Mouse (Mus musculus) heart, embryonic 12.5 days (tissue): Measurements from ENCODE around the gene Hrh2. TPM values are rescaled to one million over a fixed set of nuclear protein-coding genes. Genes with fewer than 3 reads are reported as not detected.

Experiments used
- ATAC-seq: fragments of 200-750 bp; cut with Nextera tagmentation; 2 replicates; pipeline ENCODE4 v1.8.0; 2017; ENCODE audit warnings: moderate TSS enrichment, moderate library complexity; ENCODE audit not compliant: insufficient number of reproducible peaks, low FRiP score
- H3K27ac ChIP-seq: fragments of 300-500 bp; sonication (generic); 2 replicates; pipeline ENCODE4 v1.5.1; 2016; ENCODE audit warnings: mild to moderate bottlenecking, moderate library complexity; ENCODE audit not compliant: poor library complexity, severe bottlenecking
- H3K27me3 ChIP-seq: fragments of 300-500 bp; sonication (generic); replicated peaks from 2 replicates; pipeline ENCODE4 v1.6.1; 2016; ENCODE audit warnings: mild to moderate bottlenecking, moderate library complexity
- H3K36me3 ChIP-seq: fragments of 300-500 bp; sonication (generic); 2 replicates; pipeline ENCODE4 v1.6.1; 2016; ENCODE audit warnings: mild to moderate bottlenecking, moderate library complexity
- H3K4me1 ChIP-seq: fragments of 300-500 bp; sonication (generic); replicated peaks from 2 replicates; pipeline ENCODE4 v1.6.1; 2016; ENCODE audit warnings: mild to moderate bottlenecking
- H3K4me2 ChIP-seq: fragments of 300-500 bp; sonication (generic); 2 replicates; pipeline ENCODE4 v1.6.1; 2016; ENCODE audit warnings: mild to moderate bottlenecking, moderate library complexity
- H3K4me3 ChIP-seq: fragments of 300-500 bp; sonication (generic); 2 replicates; pipeline ENCODE4 v1.5.1; 2016; ENCODE audit warnings: mild to moderate bottlenecking
- H3K9ac ChIP-seq: fragments of 300-500 bp; sonication (generic); 2 replicates; pipeline ENCODE4 v1.6.1; 2016; ENCODE audit warnings: mild to moderate bottlenecking, moderate library complexity
- H3K9me3 ChIP-seq: fragments of 300-500 bp; sonication (generic); replicated peaks from 2 replicates; pipeline ENCODE4 v1.6.1; 2016; ENCODE audit warnings: mild to moderate bottlenecking, moderate library complexity
- WGBS: fragments of 180-500 bp; shearing (Covaris S2); methylation state at CpG from one replicate; pipeline ENCODE4 v1.1.7; 2016; 5-methylcytosine and 5-hydroxymethylcytosine counted together
- polyA plus RNA-seq: library from polyadenylated mRNA; unstranded; fragments of >200 nt; fragmentation: Nextera tagmentation; extraction: Ambion mirVana; gene quantifications from 2 replicates; pipeline ENCODE4 v1.2.1, GENCODE M21; 2016

The Hrh2 gene
- polyA plus RNA-seq: not detected in 2 replicates

DNA sequence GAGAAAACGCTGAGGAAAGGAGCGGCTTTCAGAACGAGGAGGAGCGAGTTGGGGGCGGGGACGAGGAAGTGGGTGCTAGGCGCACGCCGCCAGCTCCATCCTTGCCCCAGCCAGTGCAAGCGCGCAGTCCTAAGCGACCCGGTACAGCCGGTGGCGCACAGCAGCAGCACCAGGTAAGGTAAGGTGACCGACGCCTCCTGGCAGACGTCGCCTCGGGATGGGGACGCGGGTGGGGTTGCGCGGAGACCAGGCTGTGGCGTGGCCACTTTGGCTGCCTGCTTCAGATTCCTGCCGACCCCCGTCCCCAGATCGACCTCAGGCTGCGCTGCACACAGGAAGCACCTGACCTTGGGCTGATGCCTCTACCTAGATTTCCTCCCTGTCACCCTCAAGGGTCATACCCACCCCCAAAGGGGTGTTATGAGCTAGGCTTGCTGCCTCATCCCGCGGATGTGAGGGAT lies at the start of gene Hrh2:
Gene Hrh2 (plus strand): TSS at position 109 of the 461 bp plus-strand sequence.
- H3K9ac ChIP-seq: peak within 1 kb of the TSS; percentile 21; the same call in 1 of the 2 replicates
- WGBS: 2% methylated on average over 30 of the region's 31 CpGs
- ATAC-seq: no peak
- peaks cover 46% of the 10 kb centered on the region for H3K27me3 ChIP-seq
- no peak within 1 kb of the TSS for H3K27ac ChIP-seq
- H3K4me2 ChIP-seq: peak within 1 kb of the TSS; percentile 70
- peak within 1 kb of the TSS; percentile 43 for H3K4me3 ChIP-seq
- peaks cover 11% of the 10 kb centered on the region for H3K4me1 ChIP-seq
- H3K36me3 ChIP-seq: no peaks in the 10 kb centered on the region
- H3K9me3 ChIP-seq: no peaks in the 10 kb centered on the region

DNA sequence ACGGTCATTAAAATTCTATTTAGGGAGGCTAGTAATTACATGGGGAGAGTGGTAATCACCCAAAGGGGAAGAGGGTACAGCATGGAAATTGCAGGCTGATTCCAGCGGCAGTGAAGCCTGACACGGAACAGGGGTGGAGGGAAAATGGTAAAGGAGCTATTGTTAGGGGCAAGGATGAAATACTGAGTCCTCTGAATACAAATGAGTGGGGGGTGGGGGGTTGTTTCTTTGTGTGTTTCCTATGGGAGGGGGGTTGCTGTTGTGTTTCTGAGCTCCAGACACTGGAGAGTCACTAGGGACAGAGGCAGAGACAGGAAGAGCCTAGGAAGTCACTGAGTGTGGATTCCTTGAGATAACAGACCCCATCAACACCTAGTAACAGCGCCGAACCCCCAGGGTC lies 48.1 kb upstream of the Hrh2 start:
- Histone ChIP-seq H3K27me3 (peaks cover 9% of the 10 kb centered on the region; the same call in 1 of the 2 replicates), H3K9ac (no peak overlapping the region), H3K9me3 (peaks cover 12% of the 10 kb centered on the region), H3K36me3 (no peaks in the 10 kb centered on the region), H3K4me3 (no peak overlapping the region), H3K4me2 (peak overlapping the region; percentile 38; the same call in 1 of the 2 replicates), H3K4me1 (peaks cover 16% of the 10 kb centered on the region), H3K27ac (no peak overlapping the region)
- 10% methylated on average over 5 of the region's 5 CpGs for WGBS
- ATAC-seq: no peak

DNA sequence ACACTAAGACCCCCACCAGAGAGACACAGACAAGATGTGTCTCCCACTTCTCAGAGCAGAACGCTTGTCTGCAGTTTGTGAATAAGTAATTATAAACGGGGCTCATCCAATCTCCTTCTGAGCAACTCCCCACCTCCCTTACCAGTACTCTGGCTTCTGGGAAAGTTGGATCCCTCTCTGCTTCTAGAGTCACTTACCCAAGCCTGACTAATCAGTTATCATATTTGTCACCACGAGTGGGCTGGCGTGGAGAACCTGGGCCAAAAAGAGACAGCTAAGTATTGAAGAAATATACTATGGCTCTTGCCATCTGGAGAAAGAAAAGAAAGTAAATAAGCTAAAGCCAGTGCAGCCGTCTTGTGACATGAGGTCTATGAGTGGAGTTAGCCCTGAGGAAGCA lies 47.3 kb upstream of the Hrh2 start:
- Histone ChIP-seq H3K27me3 (peaks cover 14% of the 10 kb centered on the region; the same call in 1 of the 2 replicates), H3K36me3 (no peaks in the 10 kb centered on the region), H3K4me1 (peaks cover 16% of the 10 kb centered on the region), H3K9ac (no peak overlapping the region), H3K9me3 (peaks cover 12% of the 10 kb centered on the region), H3K4me2 (no peak overlapping the region), H3K4me3 (no peak overlapping the region), H3K27ac (no peak overlapping the region)
- WGBS: 58% methylated on average over 5 of the region's 5 CpGs
- ATAC-seq: no peak

DNA sequence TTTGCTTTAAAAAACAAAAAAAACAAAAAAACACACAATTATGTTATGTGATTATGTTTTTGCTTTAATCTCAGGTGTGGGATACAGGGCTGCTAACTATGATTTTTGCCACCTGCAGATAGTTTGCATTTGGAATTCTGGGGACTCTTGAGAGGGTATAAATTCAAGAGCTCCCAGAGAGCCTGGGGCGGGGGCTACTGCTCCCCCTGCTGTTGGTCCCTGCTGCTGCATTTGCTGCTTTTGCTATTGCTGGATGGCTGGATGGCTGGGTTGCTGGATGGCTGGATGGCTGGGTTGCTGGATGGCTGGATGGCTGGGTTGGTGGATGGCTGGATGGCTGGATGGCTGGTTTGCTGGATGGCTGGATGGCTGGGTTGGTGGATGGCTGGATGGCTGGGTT lies 44.6 kb upstream of the Hrh2 start:
- Histone ChIP-seq H3K4me3 (no peak overlapping the region), H3K27ac (no peak overlapping the region), H3K9me3 (peaks cover 12% of the 10 kb centered on the region), H3K9ac (no peak overlapping the region), H3K4me1 (peaks cover 16% of the 10 kb centered on the region), H3K4me2 (no peak overlapping the region), H3K36me3 (no peaks in the 10 kb centered on the region), H3K27me3 (peaks cover 14% of the 10 kb centered on the region; the same call in 1 of the 2 replicates)
- WGBS: 73% methylated on average over 1 of the region's 1 CpGs
- ATAC-seq: no peak

DNA sequence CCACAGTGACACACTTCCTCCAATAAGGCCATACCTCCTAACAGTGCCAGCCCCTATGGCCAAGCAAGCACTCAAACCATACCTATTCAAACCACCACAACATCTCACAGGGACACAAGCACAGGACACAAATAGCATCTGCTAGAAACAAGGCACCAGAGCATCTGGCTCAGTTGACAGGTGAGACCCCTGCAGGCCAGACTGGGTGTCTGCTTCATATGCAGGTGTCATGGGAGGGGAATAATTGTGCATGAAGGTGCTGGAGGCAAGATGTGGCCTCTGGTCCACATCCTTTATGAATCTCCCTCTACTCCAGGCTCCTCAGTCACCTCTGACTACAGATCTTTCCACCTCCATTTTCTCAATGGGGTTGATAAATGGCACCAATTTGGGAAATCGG lies 39.5 kb upstream of the Hrh2 start:
- WGBS: 72% methylated on average over 1 of the region's 1 CpGs
- Histone ChIP-seq H3K36me3 (no peaks in the 10 kb centered on the region), H3K4me2 (no peak overlapping the region), H3K4me1 (peaks cover 8% of the 10 kb centered on the region), H3K4me3 (no peak overlapping the region), H3K27me3 (peaks cover 9% of the 10 kb centered on the region; the same call in 1 of the 2 replicates), H3K9ac (no peak overlapping the region), H3K27ac (no peak overlapping the region), H3K9me3 (no peaks in the 10 kb centered on the region)
- no peak for ATAC-seq

DNA sequence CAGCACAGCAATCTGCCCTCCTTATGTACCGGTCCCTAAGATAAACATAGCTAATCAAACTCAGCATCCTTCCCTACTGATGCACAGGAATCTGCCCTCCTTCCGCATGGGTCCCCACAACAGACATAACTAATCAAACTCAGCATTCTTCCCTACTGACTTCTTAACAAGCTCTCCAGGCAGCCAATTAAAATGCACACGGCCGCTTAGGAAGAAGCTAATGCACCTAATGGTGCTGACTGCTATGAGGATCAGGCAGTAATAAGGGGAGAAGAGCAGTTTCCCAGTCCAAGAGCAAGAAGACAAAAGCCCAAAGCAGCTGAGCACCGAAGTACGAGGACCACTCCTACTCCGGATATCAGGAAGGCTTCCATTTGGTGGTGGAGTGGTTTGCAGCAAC lies 39.0 kb upstream of the Hrh2 start:
- H3K9ac ChIP-seq: no peak overlapping the region
- no peak overlapping the region for H3K27ac ChIP-seq
- no peaks in the 10 kb centered on the region for H3K9me3 ChIP-seq
- no peak overlapping the region for H3K4me2 ChIP-seq
- H3K27me3 ChIP-seq: peaks cover 9% of the 10 kb centered on the region; the same call in 1 of the 2 replicates
- H3K4me1 ChIP-seq: peaks cover 8% of the 10 kb centered on the region
- ATAC-seq: no peak
- no peaks in the 10 kb centered on the region for H3K36me3 ChIP-seq
- no peak overlapping the region for H3K4me3 ChIP-seq
- 46% methylated on average over 7 of the region's 7 CpGs for WGBS

DNA sequence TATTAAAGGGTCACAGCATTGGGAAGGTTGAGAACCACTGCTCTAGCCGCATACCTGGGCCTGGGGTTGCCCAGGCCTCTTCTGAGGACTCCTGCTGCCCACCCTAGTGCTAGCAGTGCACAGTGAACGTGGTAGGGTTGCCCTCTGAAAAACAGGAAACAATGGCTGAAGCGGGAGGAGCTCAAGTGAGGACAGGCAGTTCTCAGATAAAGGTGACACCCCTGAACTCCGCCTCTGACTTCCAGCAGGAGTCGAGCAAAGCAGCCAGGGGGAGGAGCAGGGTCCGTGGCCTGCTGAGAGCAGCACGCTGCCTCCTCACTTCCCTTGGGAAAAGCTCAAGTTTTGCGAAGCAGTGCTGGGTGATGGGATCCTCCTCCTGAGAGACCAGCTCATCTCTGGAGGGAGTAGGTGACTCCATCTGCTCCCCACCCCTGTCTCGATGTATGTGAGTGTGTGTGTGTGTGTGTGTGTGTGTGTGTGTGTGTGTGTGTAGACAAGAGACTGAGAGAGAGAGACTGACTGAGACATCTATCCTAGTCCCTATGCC lies 38.2 kb upstream of the Hrh2 start:
- Histone ChIP-seq H3K27ac (no peak overlapping the region), H3K36me3 (no peaks in the 10 kb centered on the region), H3K9me3 (no peaks in the 10 kb centered on the region), H3K4me2 (no peak overlapping the region), H3K4me1 (peaks cover 8% of the 10 kb centered on the region), H3K9ac (no peak overlapping the region), H3K4me3 (no peak overlapping the region), H3K27me3 (peaks cover 13% of the 10 kb centered on the region)
- ATAC-seq: no peak
- WGBS: 7% methylated on average over 9 of the region's 9 CpGs

DNA sequence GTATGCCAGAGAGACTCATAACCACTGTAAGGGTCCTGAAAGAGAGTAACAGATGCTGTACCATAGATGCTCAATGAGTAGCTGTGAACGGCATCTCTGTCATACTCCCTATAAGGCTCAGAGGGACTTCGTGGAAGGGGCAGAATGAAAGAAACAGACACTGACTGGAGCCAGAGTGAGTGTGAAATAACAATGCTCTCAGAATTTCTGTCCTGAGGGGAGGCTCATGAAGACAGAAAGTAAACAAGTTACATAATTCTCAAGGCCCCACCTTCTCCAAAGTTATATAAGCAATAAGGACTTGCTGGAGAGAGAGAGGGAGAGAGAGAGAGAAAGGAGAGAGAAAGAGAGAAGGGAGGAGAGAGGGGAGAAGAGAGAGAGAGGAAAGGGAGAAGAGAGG lies 36.1 kb upstream of the Hrh2 start:
- Histone ChIP-seq H3K4me1 (peaks cover 8% of the 10 kb centered on the region), H3K9me3 (no peaks in the 10 kb centered on the region), H3K36me3 (no peaks in the 10 kb centered on the region), H3K27ac (no peak overlapping the region), H3K4me3 (no peak overlapping the region), H3K9ac (no peak overlapping the region), H3K27me3 (peaks cover 17% of the 10 kb centered on the region), H3K4me2 (no peak overlapping the region)
- no peak for ATAC-seq
- 82% methylated on average over 2 of the region's 2 CpGs for WGBS

DNA sequence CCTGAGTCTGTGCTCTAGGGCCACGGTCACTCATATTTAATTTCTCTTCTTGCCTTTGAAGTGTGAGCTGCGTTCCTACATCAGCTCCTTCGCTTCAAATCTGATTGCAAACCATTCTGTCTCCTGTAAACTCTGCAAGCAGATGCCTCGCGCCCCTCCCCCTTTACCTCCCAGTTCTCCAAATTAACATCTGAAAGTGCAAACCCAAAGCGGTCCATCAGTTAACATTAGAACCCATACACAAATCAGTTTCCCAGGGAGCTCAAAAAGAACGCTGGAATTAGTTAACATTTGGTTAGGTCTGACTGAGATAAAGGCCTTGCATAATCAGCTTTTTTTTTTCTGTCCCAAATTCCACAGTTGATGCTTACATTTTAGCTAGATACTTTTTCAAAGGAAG lies 32.7 kb upstream of the Hrh2 start:
- 19% methylated on average over 7 of the region's 7 CpGs for WGBS

DNA sequence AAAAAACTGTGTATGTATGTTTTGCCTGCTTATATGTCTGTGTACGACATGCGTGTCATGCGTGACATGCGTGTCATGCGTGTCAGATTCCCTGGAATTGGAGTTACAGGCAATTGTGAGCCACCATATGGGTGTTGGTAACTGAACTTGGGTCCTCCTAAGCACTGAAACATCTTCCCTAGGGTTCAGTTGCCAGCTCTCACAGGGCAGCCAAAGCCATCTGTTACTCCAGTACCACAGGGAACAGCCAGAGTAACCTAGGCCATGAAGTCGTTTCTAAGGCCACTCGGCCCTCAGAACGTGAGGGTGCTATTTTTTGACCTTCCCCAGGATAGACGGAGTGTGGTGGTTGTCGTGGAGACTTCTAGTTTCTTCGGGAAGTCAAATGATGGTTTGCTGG lies 32.2 kb upstream of the Hrh2 start:
- H3K4me1 ChIP-seq: no peaks in the 10 kb centered on the region
- WGBS: 63% methylated on average over 11 of the region's 11 CpGs
- H3K9ac ChIP-seq: no peak overlapping the region
- no peak overlapping the region for H3K4me3 ChIP-seq
- no peaks in the 10 kb centered on the region for H3K36me3 ChIP-seq
- no peak overlapping the region for H3K4me2 ChIP-seq
- peaks cover 17% of the 10 kb centered on the region for H3K27me3 ChIP-seq
- no peak overlapping the region for H3K27ac ChIP-seq
- ATAC-seq: no peak
- no peaks in the 10 kb centered on the region for H3K9me3 ChIP-seq

More for the DNA sequence above, 32.7 kb upstream of the Hrh2 start:
- Histone ChIP-seq H3K27ac (no peak overlapping the region), H3K4me3 (no peak overlapping the region), H3K9ac (no peak overlapping the region), H3K36me3 (no peaks in the 10 kb centered on the region), H3K4me1 (no peaks in the 10 kb centered on the region), H3K4me2 (no peak overlapping the region), H3K9me3 (no peaks in the 10 kb centered on the region), H3K27me3 (peaks cover 17% of the 10 kb centered on the region)
- no peak for ATAC-seq

DNA sequence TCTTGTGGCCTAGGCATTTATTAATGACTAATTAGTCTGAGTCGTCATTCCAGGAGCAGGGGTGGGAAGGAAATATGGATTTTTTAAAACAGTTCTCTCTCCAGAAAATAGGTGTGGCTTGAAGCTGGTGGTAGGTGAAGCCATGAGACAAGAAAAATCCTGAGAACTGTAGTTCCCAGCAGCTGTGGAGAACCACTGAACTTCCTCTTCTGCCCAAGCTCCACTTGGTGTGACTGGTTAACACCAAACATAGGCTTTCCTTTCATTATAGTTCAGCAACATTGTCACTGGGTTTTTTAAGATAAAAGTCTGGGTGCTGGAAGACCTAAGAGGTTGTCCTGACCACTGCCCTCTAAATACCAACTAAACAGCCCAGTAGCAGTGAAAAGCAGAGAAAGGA lies 31.4 kb upstream of the Hrh2 start:
- Histone ChIP-seq H3K9me3 (no peaks in the 10 kb centered on the region), H3K36me3 (no peaks in the 10 kb centered on the region), H3K9ac (no peak overlapping the region), H3K27ac (no peak overlapping the region), H3K4me2 (no peak overlapping the region), H3K4me1 (no peaks in the 10 kb centered on the region), H3K4me3 (no peak overlapping the region), H3K27me3 (peaks cover 17% of the 10 kb centered on the region)
- no peak for ATAC-seq
- 39% methylated on average over 1 of the region's 1 CpGs for WGBS

DNA sequence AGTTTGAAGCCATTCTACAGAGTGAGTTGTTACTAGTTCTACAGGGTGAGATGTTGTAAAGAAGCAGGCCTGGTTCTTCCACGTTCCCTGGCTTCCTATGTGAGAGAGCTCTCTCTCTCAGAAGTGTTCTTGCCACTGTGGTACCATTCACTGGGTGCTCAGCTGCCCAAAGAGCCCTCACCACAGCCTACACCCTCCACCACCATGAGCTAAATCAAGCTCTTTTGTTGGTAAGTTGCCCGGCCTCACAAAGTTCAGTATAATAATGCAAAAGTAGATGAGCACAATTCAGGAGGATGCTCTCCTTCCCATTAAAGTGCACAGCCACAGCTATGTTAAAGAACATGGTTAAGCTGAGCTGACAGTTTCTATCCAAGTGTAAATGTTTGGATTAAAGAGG lies 30.4 kb upstream of the Hrh2 start:
- WGBS: 85% methylated on average over 2 of the region's 2 CpGs

More for the DNA sequence above, 30.4 kb upstream of the Hrh2 start:
- Histone ChIP-seq H3K9ac (no peak overlapping the region), H3K4me3 (no peak overlapping the region), H3K4me2 (no peak overlapping the region), H3K36me3 (no peaks in the 10 kb centered on the region), H3K4me1 (no peaks in the 10 kb centered on the region), H3K9me3 (no peaks in the 10 kb centered on the region), H3K27ac (no peak overlapping the region), H3K27me3 (peaks cover 17% of the 10 kb centered on the region)
- ATAC-seq: no peak
